Mouse (Mus musculus): Measurements from ENCODE around the gene Kcnip1. TPM values are rescaled to one million over a fixed set of nuclear protein-coding genes. Genes with fewer than 3 reads are reported as not detected.

Gene Kcnip1
- polyA plus RNA-seq, 1 experiment from 2014 or later, result 92.9 TPM

DNA sequence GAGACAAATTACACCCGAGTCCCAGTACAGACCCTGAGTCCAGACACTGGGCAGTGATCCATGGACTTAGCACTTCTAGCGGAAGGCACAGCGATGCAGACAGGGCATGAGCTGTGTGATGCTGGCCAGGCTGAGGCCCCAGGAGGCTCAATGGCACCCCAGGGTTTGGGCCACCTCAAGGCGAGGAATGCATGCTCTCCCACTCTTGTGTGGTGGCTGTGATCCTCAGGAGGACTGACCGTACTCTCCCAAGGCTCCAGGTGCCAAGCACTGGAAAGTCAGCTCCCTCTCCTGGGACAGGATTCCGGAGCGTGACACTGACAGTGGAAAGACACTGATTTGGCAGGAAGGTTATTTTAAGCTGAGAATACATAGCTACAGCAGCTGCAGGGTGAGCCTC is 79.9 kb downstream of the Kcnip1 start:
- Histone ChIP-seq H3K36me3 (replicated peaks) (no peaks in the 10 kb centered on the region), H3K27me3 (replicated peaks) (no peaks in the 10 kb centered on the region), H3K4me2 (no peak overlapping the region), H3K27ac (no peak overlapping the region), H3K9ac (no peak overlapping the region), H3K4me1 (peaks cover 15% of the 10 kb centered on the region), H3K9me3 (no peaks in the 10 kb centered on the region), H3K4me3 (no peak overlapping the region)
- ATAC-seq (replicated peaks), result no peak
- 79% methylated on average over 7 of the region's 7 CpGs for WGBS

DNA sequence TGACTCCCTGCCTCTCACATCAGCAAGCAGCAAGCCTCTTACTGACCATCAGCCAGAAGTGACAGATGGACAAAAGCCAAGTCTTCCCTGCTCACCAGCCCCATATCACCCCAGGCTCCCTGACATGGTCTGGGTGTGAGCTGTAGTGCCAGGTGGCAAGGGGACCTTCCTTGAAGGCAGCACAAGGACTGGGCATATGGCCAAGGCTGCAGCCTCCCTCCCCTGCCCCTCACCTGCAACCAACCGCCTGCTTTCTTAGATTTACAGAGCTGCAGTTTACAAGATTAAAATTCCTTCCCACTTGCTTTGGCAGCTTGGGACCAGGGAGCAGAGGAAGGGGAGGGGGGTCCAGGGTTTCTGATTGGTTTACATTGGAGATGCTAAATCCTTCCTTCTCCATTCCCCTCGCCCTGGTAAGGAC is 80.8 kb downstream of the Kcnip1 start:
- no peaks in the 10 kb centered on the region for H3K9me3 ChIP-seq
- no peak overlapping the region for H3K4me2 ChIP-seq
- H3K4me1 ChIP-seq, result peaks cover 15% of the 10 kb centered on the region
- 0 out of 2 replicates have a peak, but pooled peaks have one; percentile 34 for ATAC-seq (replicated peaks)
- H3K36me3 ChIP-seq (replicated peaks), result no peaks in the 10 kb centered on the region
- H3K9ac ChIP-seq, result no peak overlapping the region
- H3K27ac ChIP-seq, result no peak overlapping the region
- WGBS, result 17% methylated on average over 2 of the region's 2 CpGs
- H3K27me3 ChIP-seq (replicated peaks), result no peaks in the 10 kb centered on the region
- H3K4me3 ChIP-seq, result no peak overlapping the region

DNA sequence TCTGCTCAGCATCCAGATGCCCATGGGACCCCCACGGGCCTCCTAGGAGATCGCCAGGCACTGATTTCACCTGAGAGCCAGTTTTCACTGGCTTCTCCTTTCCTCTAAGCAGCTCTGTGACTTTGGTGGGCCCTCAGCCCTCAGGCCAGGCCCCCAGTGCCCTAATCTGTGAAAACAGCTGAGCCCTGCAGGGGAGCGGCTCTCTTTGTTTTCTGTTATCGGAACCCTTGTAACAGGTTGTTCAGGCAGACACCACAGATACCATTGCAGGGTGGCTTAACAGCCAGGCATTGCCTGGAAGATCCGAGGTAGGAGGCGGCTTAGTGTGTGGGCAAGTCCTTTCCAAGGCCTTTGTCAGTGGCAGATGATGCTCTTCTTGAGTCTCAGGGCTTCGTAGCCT is 82.0 kb downstream of the Kcnip1 start:
- Histone ChIP-seq H3K9ac (no peak overlapping the region), H3K4me3 (no peak overlapping the region), H3K27me3 (replicated peaks) (no peaks in the 10 kb centered on the region), H3K4me1 (peaks cover 13% of the 10 kb centered on the region), H3K27ac (no peak overlapping the region), H3K36me3 (replicated peaks) (no peaks in the 10 kb centered on the region), H3K4me2 (no peak overlapping the region), H3K9me3 (no peaks in the 10 kb centered on the region)
- 45% methylated on average over 7 of the region's 7 CpGs for WGBS
- no peak for ATAC-seq (replicated peaks)

DNA sequence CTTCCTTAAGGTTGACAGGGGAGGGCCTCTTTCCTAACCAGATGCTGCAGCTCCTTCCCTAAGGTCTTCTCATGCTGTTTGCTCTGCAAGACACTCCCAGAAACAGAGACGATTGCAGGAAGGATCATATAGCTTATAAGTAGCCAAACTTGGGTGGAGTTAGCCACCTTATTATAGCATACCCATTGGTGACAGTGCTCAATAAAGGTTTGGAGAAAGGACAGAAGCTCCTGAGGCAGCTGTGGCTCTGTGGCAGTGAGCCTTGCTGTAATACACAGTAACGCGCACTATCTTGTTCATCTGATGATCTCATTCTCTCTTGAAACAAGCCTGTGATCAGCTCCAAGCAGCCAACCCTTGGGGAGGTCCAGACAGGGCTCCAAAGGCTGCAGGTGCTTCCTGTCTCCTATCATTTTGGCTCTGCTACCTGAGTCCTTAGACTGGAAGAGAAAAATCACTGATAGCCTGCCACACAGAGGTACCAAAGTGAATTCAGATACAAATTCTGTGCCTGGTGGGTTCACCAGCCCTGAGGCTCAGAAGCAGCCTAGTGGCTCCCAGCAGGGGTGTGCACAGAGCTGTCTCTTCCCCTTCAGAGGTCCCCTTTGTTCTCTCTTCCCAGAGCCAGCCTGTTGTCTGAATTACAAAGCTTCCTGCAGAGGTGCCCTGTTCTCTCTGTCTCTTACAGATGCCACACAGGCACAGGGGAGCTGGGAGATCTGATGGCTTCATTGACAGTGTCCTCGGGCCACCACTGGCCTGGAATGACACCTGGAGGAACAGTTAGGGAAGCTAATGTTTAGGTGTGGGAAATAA is 84.4 kb downstream of the Kcnip1 start:
- 64% methylated on average over 4 of the region's 4 CpGs for WGBS
- H3K9ac ChIP-seq, result no peak overlapping the region
- H3K4me1 ChIP-seq, result peaks cover 13% of the 10 kb centered on the region
- no peaks in the 10 kb centered on the region for H3K9me3 ChIP-seq
- no peak overlapping the region for H3K4me3 ChIP-seq
- no peak for ATAC-seq (replicated peaks)
- H3K36me3 ChIP-seq (replicated peaks), result no peaks in the 10 kb centered on the region
- H3K27me3 ChIP-seq (replicated peaks), result no peaks in the 10 kb centered on the region
- no peak overlapping the region for H3K27ac ChIP-seq
- H3K4me2 ChIP-seq, result no peak overlapping the region

DNA sequence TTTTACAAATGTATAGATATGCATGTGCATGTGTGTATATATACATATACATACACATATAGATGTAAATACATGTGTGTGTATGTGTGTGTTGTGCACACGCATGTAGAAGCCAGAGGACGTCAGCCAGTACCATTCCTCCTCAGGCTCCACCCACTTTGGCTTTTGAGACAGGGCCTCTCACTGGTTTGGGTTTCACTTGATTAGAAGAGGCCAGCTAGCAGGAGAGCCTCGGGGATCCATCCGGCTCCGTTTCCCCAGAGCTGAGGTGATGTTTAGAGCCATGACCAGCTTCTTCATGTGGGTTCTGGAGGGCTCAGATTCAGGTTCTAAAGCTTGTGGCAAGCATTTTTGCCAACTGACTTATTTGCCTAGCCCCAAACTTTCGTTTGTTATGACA is 89.5 kb downstream of the Kcnip1 start:
- Histone ChIP-seq H3K27me3 (replicated peaks) (no peaks in the 10 kb centered on the region), H3K36me3 (replicated peaks) (no peaks in the 10 kb centered on the region), H3K4me1 (no peaks in the 10 kb centered on the region), H3K9ac (no peak overlapping the region), H3K4me3 (no peak overlapping the region), H3K4me2 (no peak overlapping the region), H3K27ac (no peak overlapping the region), H3K9me3 (no peaks in the 10 kb centered on the region)
- no peak for ATAC-seq (replicated peaks)
- 64% methylated on average over 6 of the region's 6 CpGs for WGBS

DNA sequence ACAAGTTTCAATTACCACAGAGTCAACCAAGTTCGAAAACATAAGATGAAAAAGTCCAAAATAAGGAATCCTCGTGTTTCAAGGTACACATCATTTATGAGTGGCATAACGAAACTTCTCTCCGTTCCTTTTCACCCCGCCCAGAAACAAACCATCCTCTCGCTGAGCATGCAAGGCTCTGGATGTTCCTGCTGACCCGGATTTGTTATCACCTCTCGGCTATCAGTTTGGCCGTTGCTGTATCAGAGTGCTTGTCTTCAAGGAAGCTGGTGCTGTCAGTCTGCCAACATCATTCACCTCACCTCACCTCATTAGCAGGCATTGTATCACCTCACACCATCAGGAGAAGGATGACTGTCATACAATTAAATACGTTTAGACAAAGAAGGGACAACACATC is 90.6 kb downstream of the Kcnip1 start:
- Histone ChIP-seq H3K27me3 (replicated peaks) (no peaks in the 10 kb centered on the region), H3K9me3 (no peaks in the 10 kb centered on the region), H3K27ac (no peak overlapping the region), H3K4me1 (no peaks in the 10 kb centered on the region), H3K9ac (no peak overlapping the region), H3K4me2 (no peak overlapping the region), H3K36me3 (replicated peaks) (no peaks in the 10 kb centered on the region), H3K4me3 (no peak overlapping the region)
- 86% methylated on average over 10 of the region's 10 CpGs for WGBS
- ATAC-seq (replicated peaks), result no peak

DNA sequence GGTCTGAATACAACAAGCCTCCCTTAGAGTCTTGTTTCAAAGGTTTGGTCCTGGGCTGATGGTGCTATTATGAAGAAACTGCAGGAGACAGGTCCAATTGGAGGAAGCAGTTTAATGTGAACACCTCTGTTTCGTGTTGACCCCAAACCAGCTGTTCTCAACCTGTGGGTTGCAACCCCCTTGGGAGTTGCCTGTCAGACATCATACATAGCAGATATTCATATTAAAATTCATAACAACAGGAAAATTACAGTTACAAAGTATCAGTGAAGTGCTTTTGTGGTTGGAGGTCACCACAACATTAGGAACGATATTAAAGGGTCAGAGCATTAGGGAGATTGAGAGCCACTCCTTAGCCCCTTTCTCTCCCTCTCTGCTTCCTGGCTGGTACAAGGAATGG is 91.2 kb downstream of the Kcnip1 start:
- Histone ChIP-seq H3K4me2 (no peak overlapping the region), H3K9me3 (no peaks in the 10 kb centered on the region), H3K4me3 (no peak overlapping the region), H3K36me3 (replicated peaks) (no peaks in the 10 kb centered on the region), H3K4me1 (no peaks in the 10 kb centered on the region), H3K27ac (no peak overlapping the region), H3K9ac (no peak overlapping the region), H3K27me3 (replicated peaks) (no peaks in the 10 kb centered on the region)
- 77% methylated on average over 2 of the region's 2 CpGs for WGBS
- ATAC-seq (replicated peaks), result no peak

DNA sequence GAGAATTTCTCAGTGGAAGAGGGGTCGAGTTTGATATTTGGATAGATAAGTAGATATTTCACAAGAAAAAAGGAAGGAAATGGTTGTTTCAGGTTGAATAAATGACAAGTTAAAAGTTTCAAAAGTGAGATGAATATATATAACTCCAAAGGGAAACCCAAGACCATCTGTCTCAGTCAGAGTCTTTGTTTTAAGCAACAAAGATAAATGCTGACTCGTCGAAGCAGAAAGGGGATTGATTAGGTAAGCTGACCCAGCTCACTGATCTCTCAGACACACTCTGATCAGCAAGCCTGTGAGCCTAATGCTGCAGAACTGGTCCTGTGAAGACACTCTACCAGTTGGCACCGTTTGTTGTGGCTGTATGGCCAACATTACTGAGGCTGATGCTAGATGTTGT is 101.9 kb downstream of the Kcnip1 start:
- H3K9ac ChIP-seq, result no peak overlapping the region

DNA sequence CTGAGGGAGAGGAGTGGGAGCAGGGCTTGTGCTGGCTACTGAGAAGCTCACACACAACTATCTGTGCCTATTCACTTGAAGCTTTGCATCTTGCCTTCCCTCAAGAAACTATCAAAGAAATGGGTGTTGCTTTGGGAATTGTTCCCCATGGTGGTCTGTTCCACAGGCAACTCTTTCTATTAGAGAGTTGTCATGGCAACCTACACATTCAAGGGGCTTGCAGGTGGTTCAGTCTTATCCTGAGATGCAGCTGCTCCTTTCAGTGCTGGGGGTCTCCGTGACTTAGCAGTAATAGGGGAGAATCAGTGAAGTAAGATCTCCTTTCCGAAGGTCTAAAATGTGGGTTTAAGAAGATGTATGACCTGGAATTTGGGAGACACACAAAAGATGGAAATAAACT is 102.6 kb downstream of the Kcnip1 start:
- no peaks in the 10 kb centered on the region for H3K4me1 ChIP-seq
- H3K4me2 ChIP-seq, result no peak overlapping the region
- H3K27ac ChIP-seq, result no peak overlapping the region
- H3K4me3 ChIP-seq, result no peak overlapping the region
- no peaks in the 10 kb centered on the region for H3K36me3 ChIP-seq (replicated peaks)
- H3K9me3 ChIP-seq, result no peaks in the 10 kb centered on the region
- no peak overlapping the region for H3K9ac ChIP-seq
- no peak for ATAC-seq (replicated peaks)
- no peaks in the 10 kb centered on the region for H3K27me3 ChIP-seq (replicated peaks)
- 36% methylated on average over 2 of the region's 2 CpGs for WGBS

More for the DNA sequence above, 101.9 kb downstream of the Kcnip1 start:
- H3K4me1 ChIP-seq, result no peaks in the 10 kb centered on the region
- ATAC-seq (replicated peaks), result no peak
- no peak overlapping the region for H3K4me3 ChIP-seq
- no peak overlapping the region for H3K27ac ChIP-seq
- no peak overlapping the region for H3K4me2 ChIP-seq
- no peaks in the 10 kb centered on the region for H3K9me3 ChIP-seq
- H3K36me3 ChIP-seq (replicated peaks), result no peaks in the 10 kb centered on the region
- WGBS, result 79% methylated on average over 4 of the region's 4 CpGs
- H3K27me3 ChIP-seq (replicated peaks), result no peaks in the 10 kb centered on the region

DNA sequence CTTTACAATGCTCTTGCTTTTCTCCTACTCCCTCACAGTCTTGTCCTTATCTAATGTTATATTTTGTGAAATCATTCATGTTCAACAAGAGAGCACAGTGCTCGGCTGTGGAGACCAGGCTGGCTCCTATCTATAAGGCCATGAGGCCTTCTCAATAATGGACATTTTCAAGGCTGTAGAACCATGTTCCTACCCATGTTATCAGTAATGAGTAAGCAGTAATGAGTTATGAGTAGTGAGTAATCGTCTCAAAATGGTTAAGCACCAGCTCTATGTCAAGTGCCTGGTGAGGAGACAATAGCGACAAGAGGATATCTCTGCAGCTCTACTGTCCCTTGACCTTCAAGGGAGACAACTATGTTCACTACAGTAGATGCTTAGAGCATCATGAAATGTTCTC is 105.3 kb downstream of the Kcnip1 start:
- no peak for ATAC-seq (replicated peaks)
- Histone ChIP-seq H3K36me3 (replicated peaks) (no peaks in the 10 kb centered on the region), H3K9me3 (no peaks in the 10 kb centered on the region), H3K27me3 (replicated peaks) (no peaks in the 10 kb centered on the region), H3K27ac (no peak overlapping the region), H3K4me1 (no peaks in the 10 kb centered on the region), H3K4me3 (no peak overlapping the region), H3K4me2 (no peak overlapping the region), H3K9ac (no peak overlapping the region)
- 88% methylated on average over 3 of the region's 3 CpGs for WGBS

DNA sequence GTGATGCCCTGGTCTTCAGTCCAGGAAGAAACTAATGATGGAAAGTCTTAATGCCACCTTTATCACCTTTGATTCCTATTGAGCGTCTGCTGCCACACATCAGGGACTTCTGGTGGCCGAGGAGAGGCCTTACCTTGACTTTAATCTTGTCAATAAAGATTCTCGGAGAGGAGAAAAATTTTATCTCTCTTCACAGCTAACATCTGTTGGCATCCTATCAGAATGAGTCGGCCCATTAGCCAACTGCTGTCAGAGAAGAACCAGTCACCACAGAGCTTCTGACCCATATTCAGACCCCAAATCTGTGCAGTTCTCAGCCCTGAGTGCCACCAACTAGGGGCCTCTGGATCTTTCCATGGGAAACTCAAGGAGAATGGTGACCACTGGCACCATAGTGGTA is 107.0 kb downstream of the Kcnip1 start:
- Histone ChIP-seq H3K4me2 (no peak overlapping the region), H3K9ac (no peak overlapping the region), H3K36me3 (replicated peaks) (no peaks in the 10 kb centered on the region), H3K27ac (no peak overlapping the region), H3K4me1 (no peaks in the 10 kb centered on the region), H3K9me3 (no peaks in the 10 kb centered on the region), H3K27me3 (replicated peaks) (no peaks in the 10 kb centered on the region), H3K4me3 (no peak overlapping the region)
- ATAC-seq (replicated peaks), result no peak
- 88% methylated on average over 4 of the region's 4 CpGs for WGBS

DNA sequence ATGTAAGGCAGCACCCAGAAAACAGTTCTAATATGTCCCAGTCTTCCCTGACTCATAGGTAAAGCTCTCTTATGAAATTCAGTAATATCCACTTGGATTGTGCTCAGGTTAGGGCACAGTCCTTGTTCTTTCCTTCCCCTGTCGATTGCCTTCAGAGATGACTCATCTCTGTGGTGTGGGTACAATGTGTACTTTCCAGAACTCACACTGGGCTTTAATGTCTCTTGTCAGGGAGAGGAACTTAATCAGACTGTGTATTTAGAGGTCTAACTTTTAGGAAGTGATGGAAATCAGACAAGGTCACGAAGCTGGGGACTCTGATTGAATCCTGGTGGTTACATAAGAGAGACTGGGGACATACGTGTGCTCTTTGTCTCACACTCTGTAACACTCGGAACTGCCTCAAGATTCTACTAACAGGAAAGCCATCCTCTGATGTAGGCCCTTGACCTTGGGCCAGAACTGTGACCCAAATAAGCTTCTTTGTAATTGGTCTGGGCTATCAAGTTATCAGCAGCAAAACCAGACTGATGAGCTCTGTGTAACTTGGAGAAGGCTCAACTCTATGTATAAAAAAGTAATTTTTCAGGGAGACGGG is 110.1 kb downstream of the Kcnip1 start:
- 83% methylated on average over 5 of the region's 5 CpGs for WGBS
- no peaks in the 10 kb centered on the region for H3K27me3 ChIP-seq (replicated peaks)
- no peaks in the 10 kb centered on the region for H3K9me3 ChIP-seq
- ATAC-seq (replicated peaks), result no peak
- no peak overlapping the region for H3K4me3 ChIP-seq
- no peak overlapping the region for H3K9ac ChIP-seq
- H3K27ac ChIP-seq, result no peak overlapping the region
- no peaks in the 10 kb centered on the region for H3K4me1 ChIP-seq
- no peaks in the 10 kb centered on the region for H3K36me3 ChIP-seq (replicated peaks)
- H3K4me2 ChIP-seq, result no peak overlapping the region

DNA sequence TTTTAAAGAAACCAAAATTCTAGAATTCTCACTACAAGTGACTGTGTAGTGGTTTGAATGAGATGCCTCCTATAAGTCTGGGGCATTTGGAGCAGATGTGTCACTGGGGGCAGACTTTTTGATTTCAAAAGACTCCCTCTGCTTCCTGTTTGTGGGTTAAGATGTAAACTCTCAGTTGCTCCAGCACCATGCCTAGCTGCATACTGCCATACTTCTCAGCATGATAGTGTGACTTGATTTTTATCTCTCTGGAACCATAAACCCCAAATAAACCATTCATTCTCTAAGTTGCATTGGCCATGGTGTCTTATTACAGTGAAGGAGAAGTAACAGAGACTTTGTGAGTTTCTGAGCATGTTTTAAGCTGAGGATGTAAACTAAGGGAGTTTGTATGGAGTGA is 118.0 kb downstream of the Kcnip1 start:
- Histone ChIP-seq H3K27me3 (replicated peaks) (no peaks in the 10 kb centered on the region), H3K36me3 (replicated peaks) (no peaks in the 10 kb centered on the region), H3K9ac (no peak overlapping the region), H3K9me3 (no peaks in the 10 kb centered on the region), H3K27ac (no peak overlapping the region), H3K4me3 (no peak overlapping the region), H3K4me2 (no peak overlapping the region), H3K4me1 (no peaks in the 10 kb centered on the region)
- no peak for ATAC-seq (replicated peaks)
